Mouse (Mus musculus): ENCODE measurements around the gene Cdkn1a. TPM values are rescaled to one million over a fixed set of nuclear protein-coding genes. Genes with fewer than 3 reads are reported as not detected.
"Not testable (repeated sequence)": the region's sequence is repeated elsewhere in the genome, so short reads cannot be mapped to it uniquely, and the experiment has no call there.

Cdkn1a gene
- total RNA-seq (2022): 10 to 100 TPM; 11.7 to 32.6 (median 22.3) TPM

GRCm38 (mm10) chr17:29090776-29091175 lies at the start of gene Cdkn1a:
TSS of gene Cdkn1a (plus strand) at chr17:29090976.
- DNase-seq (ENCODE audit: low spot score): no peak

GRCm38 (mm10) chr17:29041632-29042031 lies 49.1 kb upstream of the Cdkn1a start:
- not testable (repeated sequence) for DNase-seq (ENCODE audit: low spot score)

GRCm38 (mm10) chr17:29042569-29042968 lies 48.2 kb upstream of the Cdkn1a start:
- DNase-seq (ENCODE audit: low spot score): no peak

GRCm38 (mm10) chr17:29043583-29043982 lies 47.2 kb upstream of the Cdkn1a start:
- no peak for DNase-seq (ENCODE audit: low spot score)

GRCm38 (mm10) chr17:29044146-29044924 lies 46.4 kb upstream of the Cdkn1a start:
- no peak for DNase-seq (ENCODE audit: low spot score)

- no peak for DNase-seq (ENCODE audit: low spot score)
These were observed 45.9 kb upstream of the Cdkn1a start for GRCm38 (mm10) chr17:29044925-29045319.

- no peak for DNase-seq (ENCODE audit: low spot score)
These were observed 44.8 kb upstream of the Cdkn1a start for GRCm38 (mm10) chr17:29045741-29046530.

GRCm38 (mm10) chr17:29046863-29047262 lies 43.9 kb upstream of the Cdkn1a start:
- DNase-seq (ENCODE audit: low spot score): no peak

- no peak for DNase-seq (ENCODE audit: low spot score)
These were observed 42.9 kb upstream of the Cdkn1a start for GRCm38 (mm10) chr17:29047697-29048514.

GRCm38 (mm10) chr17:29048748-29049507 lies 41.8 kb upstream of the Cdkn1a start:
- peak; percentile 87 for DNase-seq (ENCODE audit: low spot score)

- no peak for DNase-seq (ENCODE audit: low spot score)
These were observed 41.3 kb upstream of the Cdkn1a start for GRCm38 (mm10) chr17:29049508-29049889.

GRCm38 (mm10) chr17:29049923-29050322 lies 40.9 kb upstream of the Cdkn1a start:
- no peak for DNase-seq (ENCODE audit: low spot score)

- DNase-seq (ENCODE audit: low spot score): no peak
These were observed 40.0 kb upstream of the Cdkn1a start for GRCm38 (mm10) chr17:29050791-29051190.

GRCm38 (mm10) chr17:29053067-29053466 lies 37.7 kb upstream of the Cdkn1a start:
- no peak for DNase-seq (ENCODE audit: low spot score)

- peak; percentile 85 for DNase-seq (ENCODE audit: low spot score)
These were observed 36.9 kb upstream of the Cdkn1a start for GRCm38 (mm10) chr17:29053841-29054240.

- no peak for DNase-seq (ENCODE audit: low spot score)
These were observed 36.3 kb upstream of the Cdkn1a start for GRCm38 (mm10) chr17:29054429-29054828.

GRCm38 (mm10) chr17:29055586-29055985 lies 35.2 kb upstream of the Cdkn1a start:
- DNase-seq (ENCODE audit: low spot score): no peak

GRCm38 (mm10) chr17:29056207-29056606 lies 34.6 kb upstream of the Cdkn1a start:
- DNase-seq (ENCODE audit: low spot score): no peak

- DNase-seq (ENCODE audit: low spot score): no peak
These were observed 34.1 kb upstream of the Cdkn1a start for GRCm38 (mm10) chr17:29056699-29057151.

GRCm38 (mm10) chr17:29057361-29057890 lies 33.4 kb upstream of the Cdkn1a start:
- no peak for DNase-seq (ENCODE audit: low spot score)

- no peak for DNase-seq (ENCODE audit: low spot score)
These were observed 32.8 kb upstream of the Cdkn1a start for GRCm38 (mm10) chr17:29057961-29058360.

All from heart, adult 8-10 months (tissue).